Mouse (Mus musculus) ES-E14 (cell line): Measurements from ENCODE around the gene Cyp26c1.

Source experiments
- HCFC1 ChIP-seq: IDR thresholded peaks from 2 replicates; pipeline ENCODE4 v1.6.1; 2012; ENCODE audit warnings: low read length, inconsistent platforms, borderline replicate concordance; ENCODE audit not compliant: insufficient read depth
- ZC3H11A ChIP-seq: IDR thresholded peaks from 2 replicates; pipeline ENCODE4 v1.6.1; 2012; ENCODE audit warnings: low read depth, mild to moderate bottlenecking, inconsistent platforms, low read length, borderline replicate concordance

DNA sequence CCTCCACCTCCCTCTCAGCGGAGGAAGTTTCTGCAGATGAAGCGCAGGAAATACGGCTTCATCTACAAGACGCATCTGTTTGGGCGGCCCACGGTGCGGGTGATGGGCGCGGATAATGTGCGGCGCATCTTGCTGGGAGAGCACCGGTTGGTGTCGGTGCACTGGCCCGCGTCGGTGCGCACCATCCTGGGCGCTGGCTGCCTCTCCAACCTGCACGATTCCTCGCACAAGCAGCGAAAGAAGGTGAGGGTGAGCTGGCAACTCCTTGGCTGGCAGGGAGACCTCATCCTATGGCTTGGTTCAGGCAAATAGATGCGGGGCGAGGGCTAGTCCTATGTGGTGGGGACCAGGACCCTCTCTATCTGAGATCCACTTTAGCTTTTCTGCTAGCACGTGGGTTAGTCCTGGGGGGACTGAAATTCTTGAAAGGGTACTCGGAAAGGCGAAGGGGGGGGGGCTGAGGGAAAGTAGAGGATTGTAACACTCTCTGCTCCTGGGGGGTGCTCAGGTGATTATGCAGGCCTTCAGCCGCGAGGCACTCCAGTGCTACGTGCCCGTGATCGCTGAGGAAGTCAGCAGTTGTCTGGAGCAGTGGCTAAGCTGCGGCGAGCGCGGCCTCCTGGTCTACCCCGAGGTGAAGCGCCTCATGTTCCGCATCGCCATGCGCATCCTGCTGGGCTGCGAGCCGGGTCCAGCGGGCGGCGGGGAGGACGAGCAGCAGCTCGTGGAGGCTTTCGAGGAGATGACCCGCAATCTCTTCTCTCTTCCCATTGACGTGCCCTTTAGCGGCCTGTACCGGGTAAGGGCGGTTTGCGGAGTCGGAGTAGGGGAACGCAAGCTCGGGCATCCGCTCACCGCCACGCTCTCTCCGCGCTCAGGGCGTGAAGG is 13.1 kb downstream of the Cyp26c1 start:
- TF ChIP-seq ZC3H11A (no peak), HCFC1 (no peak)
